Mouse (Mus musculus) C3H10T1/2 (cell line): ENCODE results near the gene Bgn. TPM values are rescaled to one million over a fixed set of nuclear protein-coding genes. Genes with fewer than 3 reads are reported as not detected.

Experiments
- polyA plus RNA-seq, 2 experiments: library from polyadenylated mRNA; unstranded; fragments of >200 nt; fragmentation: generic; extraction: Trizol; gene quantifications; one replicate each; pipeline ENCODE4 v1.2.1; 2012; ENCODE audit warnings: missing spikeins in 2 of 2

The Bgn gene
- 1,000 to 10,000 TPM; 1,065 to 2,644 TPM for polyA plus RNA-seq

GRCm38 (mm10) chrX:73483484-73483810, at the start of gene Bgn:
Gene Bgn (plus strand): TSS chrX:73483602.

GRCm38 (mm10) chrX:73435252-73435651, 48.1 kb upstream of the Bgn start, which contains the start of gene Trex2:
Gene Trex2 (minus strand): TSS chrX:73435344.

GRCm38 (mm10) chrX:73458877-73459392, 24.5 kb upstream of the Bgn start, which contains the start of gene Haus7:
Gene Haus7 (minus strand): TSS chrX:73459044.

Other genes starting within 250 kb of the Bgn start
- not detected for gene Xlr4c, start 240.5 kb upstream of the Bgn start, polyA plus RNA-seq
- gene Xlr3c, start 218.2 kb upstream of the Bgn start, polyA plus RNA-seq = under 1 TPM; 0.04 TPM
- not detected for gene Xlr5a, start 190.6 kb upstream of the Bgn start, polyA plus RNA-seq
- not detected for gene Xlr5c, start 190.6 kb upstream of the Bgn start, polyA plus RNA-seq
- not detected for gene Gm45015, start 146.8 kb upstream of the Bgn start, polyA plus RNA-seq
- gene Zfp275, start 141.0 kb upstream of the Bgn start, polyA plus RNA-seq = 1 to 10 TPM in 1 of 2 experiments, under 1 TPM in 1; 0.81 to 6.2 TPM
- not detected for gene Gm18336, start 84.9 kb upstream of the Bgn start, polyA plus RNA-seq
- gene Zfp92, start 72.5 kb upstream of the Bgn start, polyA plus RNA-seq = not detected
- gene Trex2, start 48.3 kb upstream of the Bgn start, polyA plus RNA-seq = not detected
- 10 to 100 TPM; 40.7 to 52.5 TPM for gene Haus7, start 24.6 kb upstream of the Bgn start, polyA plus RNA-seq
- under 1 TPM in 1 of 2 experiments, not detected in 1; 0.01 TPM for gene Atp2b3, start 19.5 kb downstream of the Bgn start, polyA plus RNA-seq
- gene Dusp9, start 155.8 kb downstream of the Bgn start, polyA plus RNA-seq = under 1 TPM in 1 of 2 experiments, not detected in 1; 0.01 TPM
- under 1 TPM in 1 of 2 experiments, not detected in 1; 0.04 TPM for gene Pnck, start 176.5 kb downstream of the Bgn start, polyA plus RNA-seq
- gene Slc6a8, start 189.5 kb downstream of the Bgn start, polyA plus RNA-seq = 10 to 100 TPM; 44.2 to 57.7 TPM
- 100 to 1,000 TPM; 193 to 264 TPM for gene Bcap31, start 232.6 kb downstream of the Bgn start, polyA plus RNA-seq
- 10 to 100 TPM in 1 of 2 experiments, 1 to 10 TPM in 1; 9.6 to 31.9 TPM for gene Abcd1, start 233.0 kb downstream of the Bgn start, polyA plus RNA-seq